Mouse (Mus musculus) cerebellum, adult 2 months (tissue): Measurements from ENCODE around the gene Creb3l1.

Experiments used
- CTCF ChIP-seq: fragments of 200-500 bp; IDR thresholded peaks from 2 replicates; pipeline ENCODE4 v1.5.1; 2011; ENCODE audit warnings: low read depth, mild to moderate bottlenecking, control low read depth, low read length, moderate library complexity, borderline replicate concordance; ENCODE audit not compliant: insufficient read depth
- POLR2A ChIP-seq: fragments of 200-500 bp; IDR thresholded peaks from 2 replicates; pipeline ENCODE4 v1.6.1; 2011; ENCODE audit warnings: low read length, control low read depth, borderline replicate concordance; ENCODE audit not compliant: insufficient read depth

GRCm38 (mm10) chr2:92063106-92063505 is 38.8 kb upstream of the Creb3l1 start:
- TF ChIP-seq CTCF (no peak), POLR2A (no peak)
